Mouse (Mus musculus) C2C12 (cell line): ENCODE data around the gene Efcab11. TPM values are rescaled to one million over a fixed set of nuclear protein-coding genes. Genes with fewer than 3 reads are reported as not detected.
A peak's percentile ranks its signal among the peaks of the same experiment; 100 is the strongest.

Experiments
- H3K27me3 ChIP-seq: one replicate; pipeline ENCODE4 v1.6.1; 2011; ENCODE audit not compliant: control insufficient read depth, insufficient read depth, insufficient read length
- H3K36me3 ChIP-seq: one replicate; pipeline ENCODE4 v1.6.1; 2011; ENCODE audit not compliant: control insufficient read depth, insufficient read depth
- H3K4me3 ChIP-seq: one replicate; pipeline ENCODE4 v1.5.1; 2011; ENCODE audit warnings: mild to moderate bottlenecking, control low read depth; ENCODE audit not compliant: poor library complexity, insufficient read depth, severe bottlenecking
- H3K79me2 ChIP-seq: one replicate; pipeline ENCODE4 v1.6.1; 2011; ENCODE audit not compliant: control insufficient read depth, insufficient read depth
- H3K79me3 ChIP-seq: one replicate; pipeline ENCODE4 v1.6.1; 2011; ENCODE audit warnings: low read depth, control low read depth
- H3ac ChIP-seq: one replicate; pipeline ENCODE3; 2011; ENCODE audit warnings: low read depth; ENCODE audit not compliant: control insufficient read depth, insufficient read length
- CEBPB ChIP-seq: IDR thresholded peaks from one replicate; pipeline ENCODE4 v1.6.1; 2011; ENCODE audit warnings: low read depth, mild to moderate bottlenecking, control low read depth, moderate library complexity
- CTCF ChIP-seq: IDR thresholded peaks from one replicate; pipeline ENCODE4 v1.5.1; 2011; ENCODE audit not compliant: control insufficient read depth, insufficient read depth, insufficient read length
- FOSL1 ChIP-seq: IDR thresholded peaks from one replicate; pipeline ENCODE4 v1.8.0; 2011; ENCODE audit warnings: mild to moderate bottlenecking, low read length; ENCODE audit not compliant: poor library complexity, insufficient read depth, severe bottlenecking
- MAX ChIP-seq: IDR thresholded peaks from one replicate; pipeline ENCODE4 v1.6.1; 2011; ENCODE audit warnings: mild to moderate bottlenecking, control low read depth
- MYOD1 ChIP-seq: IDR thresholded peaks from one replicate; pipeline ENCODE4 v1.6.1; 2011; ENCODE audit warnings: low read depth; ENCODE audit not compliant: control insufficient read depth, insufficient read length
- MYOG ChIP-seq: IDR thresholded peaks from one replicate; pipeline ENCODE4 v1.6.1; 2011; ENCODE audit not compliant: control insufficient read depth, insufficient read length; ENCODE audit errors: extremely low read depth
- USF1 ChIP-seq: IDR thresholded peaks from one replicate; pipeline ENCODE4 v1.6.1; 2011; ENCODE audit warnings: low read depth, mild to moderate bottlenecking, control low read depth, moderate library complexity
- polyA plus RNA-seq: library from polyadenylated mRNA; unstranded; fragments of >200 nt; fragmentation: generic; extraction: Trizol; gene quantifications from one replicate; pipeline ENCODE4 v1.2.1, GENCODE M21; 2012; ENCODE audit warnings: missing spikeins

The Efcab11 gene
- polyA plus RNA-seq, 1 experiment, result 4.7 TPM

GRCm38 (mm10) chr12:99774864-99775263 lies 109.4 kb downstream of the Efcab11 start:
- Histone ChIP-seq H3K36me3 (no peaks in the 10 kb centered on the region), H3K27me3 (no peaks in the 10 kb centered on the region), H3K79me3 (no peaks in the 10 kb centered on the region), H3ac (no peak overlapping the region), H3K79me2 (no peaks in the 10 kb centered on the region), H3K4me3 (no peak overlapping the region)
- TF ChIP-seq MAX (no peak), USF1 (no peak), MYOG (no peak), CTCF (no peak), CEBPB (no peak), FOSL1 (no peak), MYOD1 (no peak)

- Histone ChIP-seq H3K4me3 (no peak overlapping the region), H3ac (no peak overlapping the region), H3K79me2 (no peaks in the 10 kb centered on the region), H3K36me3 (no peaks in the 10 kb centered on the region), H3K79me3 (no peaks in the 10 kb centered on the region), H3K27me3 (no peaks in the 10 kb centered on the region)
- no peak for TF ChIP-seq CEBPB
- TF ChIP-seq MYOD1, result no peak
- no peak for TF ChIP-seq FOSL1
- TF ChIP-seq MAX, result no peak
- no peak for TF ChIP-seq USF1
- no peak for TF ChIP-seq CTCF
- TF ChIP-seq MYOG, result no peak
Measured at GRCm38 (mm10) chr12:99773636-99774193, 110.5 kb downstream of the Efcab11 start.

GRCm38 (mm10) chr12:99771018-99771417 lies 113.2 kb downstream of the Efcab11 start:
- H3K27me3 ChIP-seq, result no peaks in the 10 kb centered on the region
- H3K4me3 ChIP-seq, result no peak overlapping the region
- H3K79me2 ChIP-seq, result no peaks in the 10 kb centered on the region
- TF ChIP-seq CEBPB (no peak), USF1 (no peak), MAX (no peak), CTCF (no peak), MYOG (no peak), MYOD1 (no peak), FOSL1 (no peak)
- H3K36me3 ChIP-seq, result no peaks in the 10 kb centered on the region
- H3K79me3 ChIP-seq, result no peaks in the 10 kb centered on the region
- no peak overlapping the region for H3ac ChIP-seq

- H3K79me3 ChIP-seq, result no peaks in the 10 kb centered on the region
- no peaks in the 10 kb centered on the region for H3K36me3 ChIP-seq
- no peaks in the 10 kb centered on the region for H3K79me2 ChIP-seq
- TF ChIP-seq MYOG, result no peak
- H3ac ChIP-seq, result no peak overlapping the region
- H3K4me3 ChIP-seq, result no peak overlapping the region
- H3K27me3 ChIP-seq, result no peaks in the 10 kb centered on the region
Measured at GRCm38 (mm10) chr12:99769626-99770025, 114.6 kb downstream of the Efcab11 start.

GRCm38 (mm10) chr12:99767691-99768090 lies 116.5 kb downstream of the Efcab11 start:
- Histone ChIP-seq H3K79me2 (no peaks in the 10 kb centered on the region), H3ac (no peak overlapping the region), H3K36me3 (no peaks in the 10 kb centered on the region), H3K27me3 (no peaks in the 10 kb centered on the region), H3K4me3 (peak overlapping the region; percentile 11), H3K79me3 (no peaks in the 10 kb centered on the region)
- TF ChIP-seq FOSL1 (no peak), CTCF (no peak), MAX (no peak), MYOG (no peak), MYOD1 (no peak), USF1 (no peak), CEBPB (no peak)

GRCm38 (mm10) chr12:99765979-99766378 lies 118.3 kb downstream of the Efcab11 start:
- H3K79me2 ChIP-seq, result no peaks in the 10 kb centered on the region
- H3K79me3 ChIP-seq, result no peaks in the 10 kb centered on the region
- H3K27me3 ChIP-seq, result no peaks in the 10 kb centered on the region
- no peak overlapping the region for H3K4me3 ChIP-seq
- H3ac ChIP-seq, result no peak overlapping the region
- TF ChIP-seq MYOD1 (no peak), MAX (no peak), MYOG (no peak), USF1 (no peak), FOSL1 (no peak), CEBPB (no peak), CTCF (no peak)
- H3K36me3 ChIP-seq, result no peaks in the 10 kb centered on the region
